Mouse (Mus musculus) stomach, embryonic 16.5 days (tissue): Measurements from ENCODE around the gene Capn9. TPM values are rescaled to one million over a fixed set of nuclear protein-coding genes. Genes with fewer than 3 reads are reported as not detected.

Experiments
- ATAC-seq: fragments of 200-750 bp; cut with Nextera tagmentation; 2 replicates; pipeline ENCODE4 v1.8.0; 2017; ENCODE audit warnings: moderate number of reproducible peaks, moderate TSS enrichment; ENCODE audit not compliant: insufficient read depth, low FRiP score
- H3K27ac ChIP-seq: fragments of 300-500 bp; sonication (generic); 2 replicates; pipeline ENCODE4 v1.5.1; 2014; ENCODE audit warnings: low read length
- H3K27me3 ChIP-seq: fragments of 300-500 bp; sonication (generic); 2 replicates; pipeline ENCODE4 v1.6.1; 2014; ENCODE audit warnings: low read length, control low read depth, mixed read lengths; ENCODE audit not compliant: control insufficient read depth, insufficient read depth
- H3K36me3 ChIP-seq: fragments of 300-500 bp; sonication (generic); 2 replicates; pipeline ENCODE4 v1.6.1; 2014; ENCODE audit warnings: low read length; ENCODE audit not compliant: control insufficient read depth, insufficient read depth
- H3K4me1 ChIP-seq: fragments of 300-500 bp; sonication (generic); 2 replicates; pipeline ENCODE4 v1.6.1; 2014; ENCODE audit warnings: low read length, control low read depth, mixed read lengths; ENCODE audit not compliant: control insufficient read depth, insufficient read depth
- H3K4me2 ChIP-seq: fragments of 300-500 bp; sonication (generic); 2 replicates; pipeline ENCODE4 v1.6.1; 2014; ENCODE audit warnings: low read depth, low read length, mixed read lengths
- H3K4me3 ChIP-seq: fragments of 300-500 bp; sonication (generic); replicated peaks from 2 replicates; pipeline ENCODE4 v1.5.1; 2014; ENCODE audit warnings: mild to moderate bottlenecking, low read length
- H3K9ac ChIP-seq: fragments of 300-500 bp; sonication (generic); 2 replicates; pipeline ENCODE4 v1.6.1; 2014; ENCODE audit warnings: low read length
- H3K9me3 ChIP-seq: fragments of 300-500 bp; sonication (generic); replicated peaks from 2 replicates; pipeline ENCODE4 v1.6.1; 2016; ENCODE audit warnings: low read length, control low read depth; ENCODE audit not compliant: control insufficient read depth
- WGBS: fragments of 180-500 bp; shearing (Covaris S2); extraction: QIAGEN DNeasy Blood & Tissue Kit; methylation state at CpG from one replicate; pipeline ENCODE4 v1.1.7; 2014; 5-methylcytosine and 5-hydroxymethylcytosine counted together
- polyA plus RNA-seq: library from polyadenylated mRNA; unstranded; fragments of >200 nt; fragmentation: Nextera tagmentation; extraction: Ambion mirVana; gene quantifications from 2 replicates; pipeline ENCODE4 v1.2.1, GENCODE M21; 2015

Capn9 gene
- polyA plus RNA-seq, 1 experiment from 2014 or later, result 0.31 TPM

GRCm38 (mm10) chr8:124585718-124586425 is 10.0 kb downstream of the Capn9 start:
- Histone ChIP-seq H3K36me3 (no peaks in the 10 kb centered on the region), H3K9me3 (no peaks in the 10 kb centered on the region), H3K27ac (peak overlapping the region; percentile 55; the same call in 1 of the 2 replicates), H3K4me1 (peaks cover 10% of the 10 kb centered on the region), H3K9ac (peak overlapping the region; percentile 21; the same call in 1 of the 2 replicates), H3K4me3 (no peak overlapping the region), H3K4me2 (no peak overlapping the region), H3K27me3 (no peaks in the 10 kb centered on the region)
- ATAC-seq, result peak; percentile 74
- WGBS, result 32% methylated on average over 3 of the region's 3 CpGs

GRCm38 (mm10) chr8:124586556-124586955 is 10.6 kb downstream of the Capn9 start:
- no peak for ATAC-seq
- Histone ChIP-seq H3K4me2 (no peak overlapping the region), H3K4me1 (peaks cover 10% of the 10 kb centered on the region), H3K27ac (no peak overlapping the region), H3K4me3 (no peak overlapping the region), H3K9me3 (no peaks in the 10 kb centered on the region), H3K27me3 (no peaks in the 10 kb centered on the region), H3K9ac (peak overlapping the region; percentile 21; the same call in 1 of the 2 replicates), H3K36me3 (no peaks in the 10 kb centered on the region)
- WGBS, result 85% methylated on average over 2 of the region's 2 CpGs

GRCm38 (mm10) chr8:124589393-124589792 is 13.5 kb downstream of the Capn9 start:
- WGBS, result 78% methylated on average over 4 of the region's 4 CpGs

GRCm38 (mm10) chr8:124604066-124604465 is 28.2 kb downstream of the Capn9 start:
- Histone ChIP-seq H3K4me1 (no peaks in the 10 kb centered on the region), H3K9me3 (no peaks in the 10 kb centered on the region), H3K9ac (no peak overlapping the region), H3K27ac (no peak overlapping the region), H3K4me3 (no peak overlapping the region), H3K27me3 (no peaks in the 10 kb centered on the region), H3K4me2 (no peak overlapping the region), H3K36me3 (no peaks in the 10 kb centered on the region)
- no peak for ATAC-seq
- 64% methylated on average over 5 of the region's 5 CpGs for WGBS

More at GRCm38 (mm10) chr8:124589393-124589792, 13.5 kb downstream of the Capn9 start:
- no peak overlapping the region for H3K27ac ChIP-seq
- no peaks in the 10 kb centered on the region for H3K9me3 ChIP-seq
- H3K27me3 ChIP-seq, result no peaks in the 10 kb centered on the region
- no peak overlapping the region for H3K9ac ChIP-seq
- no peak overlapping the region for H3K4me3 ChIP-seq
- peaks cover 10% of the 10 kb centered on the region for H3K4me1 ChIP-seq
- no peak for ATAC-seq
- H3K36me3 ChIP-seq, result no peaks in the 10 kb centered on the region
- H3K4me2 ChIP-seq, result no peak overlapping the region

- Histone ChIP-seq H3K4me1 (no peaks in the 10 kb centered on the region), H3K27ac (no peak overlapping the region), H3K4me2 (no peak overlapping the region), H3K27me3 (no peaks in the 10 kb centered on the region), H3K9me3 (no peaks in the 10 kb centered on the region), H3K4me3 (no peak overlapping the region), H3K36me3 (no peaks in the 10 kb centered on the region), H3K9ac (no peak overlapping the region)
- 67% methylated on average over 13 of the region's 13 CpGs for WGBS
- no peak for ATAC-seq
These were observed 32.5 kb downstream of the Capn9 start for GRCm38 (mm10) chr8:124608239-124608971.

- Histone ChIP-seq H3K4me1 (no peaks in the 10 kb centered on the region), H3K4me2 (no peak overlapping the region), H3K4me3 (no peak overlapping the region), H3K27ac (no peak overlapping the region), H3K36me3 (no peaks in the 10 kb centered on the region), H3K9me3 (no peaks in the 10 kb centered on the region), H3K9ac (peak overlapping the region; percentile 29; the same call in 1 of the 2 replicates), H3K27me3 (no peaks in the 10 kb centered on the region)
- WGBS, result 68% methylated on average over 9 of the region's 9 CpGs
- ATAC-seq, result no peak
These were observed 33.1 kb downstream of the Capn9 start for GRCm38 (mm10) chr8:124608972-124609353.

- no peak overlapping the region for H3K4me3 ChIP-seq
- no peak overlapping the region for H3K4me2 ChIP-seq
- H3K9ac ChIP-seq, result no peak overlapping the region
- 0 out of 2 replicates have a peak, but pooled peaks cover 6% of the 10 kb centered on the region for H3K27me3 ChIP-seq
- H3K36me3 ChIP-seq, result no peaks in the 10 kb centered on the region
- H3K9me3 ChIP-seq, result no peaks in the 10 kb centered on the region
- WGBS, result 70% methylated on average over 5 of the region's 6 CpGs
- no peak overlapping the region for H3K27ac ChIP-seq
- ATAC-seq, result no peak
- H3K4me1 ChIP-seq, result peaks cover 8% of the 10 kb centered on the region; the same call in 1 of the 2 replicates
These were observed 38.4 kb downstream of the Capn9 start for GRCm38 (mm10) chr8:124614325-124614724.

GRCm38 (mm10) chr8:124617266-124617869 is 41.5 kb downstream of the Capn9 start:
- Histone ChIP-seq H3K9ac (peak overlapping the region; percentile 59), H3K4me2 (peak overlapping the region; percentile 61), H3K4me3 (peak overlapping the region; percentile 36), H3K4me1 (peaks cover 8% of the 10 kb centered on the region; the same call in 1 of the 2 replicates), H3K9me3 (no peaks in the 10 kb centered on the region), H3K27me3 (0 out of 2 replicates have a peak, but pooled peaks cover 6% of the 10 kb centered on the region), H3K27ac (peak overlapping the region; percentile 15; the same call in 1 of the 2 replicates), H3K36me3 (no peaks in the 10 kb centered on the region)
- ATAC-seq, result peak; percentile 79; the same call in 1 of the 2 replicates
- 10% methylated on average over 17 of the region's 17 CpGs for WGBS
